Mouse (Mus musculus) liver, embryonic 11.5 days (tissue): Measurements from ENCODE around the gene Arhgef7. TPM values are rescaled to one million over a fixed set of nuclear protein-coding genes. Genes with fewer than 3 reads are reported as not detected.
A peak's percentile ranks its signal among the peaks of the same experiment; 100 is the strongest.

Experiments
- ATAC-seq: fragments of 200-750 bp; cut with Nextera tagmentation; replicated peaks from 2 replicates; pipeline ENCODE4 v1.8.0; 2017; ENCODE audit warnings: moderate number of reproducible peaks, mild to moderate bottlenecking, moderate TSS enrichment, moderate library complexity; ENCODE audit not compliant: low FRiP score
- DNase-seq: peaks from one replicate; pipeline ENCODE4 v3.0.0-alpha.2; 2017; ENCODE audit warnings: low spot score
- H3K27ac ChIP-seq: fragments of 300-500 bp; sonication (generic); 2 replicates; pipeline ENCODE4 v1.5.1; 2014; ENCODE audit warnings: mild to moderate bottlenecking, low read depth, low read length, control low read depth
- H3K27me3 ChIP-seq: fragments of 300-500 bp; sonication (generic); replicated peaks from 2 replicates; pipeline ENCODE4 v1.6.1; 2014; ENCODE audit warnings: low read length, mixed read lengths; ENCODE audit not compliant: control insufficient read depth, insufficient read depth
- H3K36me3 ChIP-seq: fragments of 300-500 bp; sonication (generic); 2 replicates; pipeline ENCODE4 v1.6.1; 2014; ENCODE audit warnings: mild to moderate bottlenecking, low read length, moderate library complexity, mixed read lengths; ENCODE audit not compliant: control insufficient read depth, insufficient read depth
- H3K4me1 ChIP-seq: fragments of 300-500 bp; sonication (generic); replicated peaks from 2 replicates; pipeline ENCODE4 v1.6.1; 2014; ENCODE audit warnings: low read length, mixed read lengths; ENCODE audit not compliant: control insufficient read depth, insufficient read depth
- H3K4me2 ChIP-seq: fragments of 300-500 bp; sonication (generic); 2 replicates; pipeline ENCODE4 v1.6.1; 2014; ENCODE audit warnings: mild to moderate bottlenecking, control low read depth, moderate library complexity
- H3K4me3 ChIP-seq: fragments of 300-500 bp; sonication (generic); 2 replicates; pipeline ENCODE4 v1.5.1; 2014; ENCODE audit warnings: low read depth, low read length, control low read depth
- H3K9ac ChIP-seq: fragments of 300-500 bp; sonication (generic); 2 replicates; pipeline ENCODE4 v1.6.1; 2014; ENCODE audit warnings: low read depth, low read length, control low read depth
- H3K9me3 ChIP-seq: fragments of 300-500 bp; sonication (generic); 2 replicates; pipeline ENCODE4 v1.6.1; 2016; ENCODE audit warnings: low read length, inconsistent platforms, mixed read lengths; ENCODE audit not compliant: control insufficient read depth
- WGBS: fragments of 180-500 bp; shearing (Covaris S2); extraction: QIAGEN DNeasy Blood & Tissue Kit; methylation state at CpG from one replicate; pipeline ENCODE4 v1.1.7; 2014; 5-methylcytosine and 5-hydroxymethylcytosine counted together
- polyA plus RNA-seq: library from polyadenylated mRNA; unstranded; fragments of >200 nt; fragmentation: Nextera tagmentation; extraction: Ambion mirVana; gene quantifications from 2 replicates; pipeline ENCODE4 v1.2.1, GENCODE M21; 2014

Arhgef7 gene
- polyA plus RNA-seq, 1 experiment from 2014 or later: 31.1 TPM

DNA sequence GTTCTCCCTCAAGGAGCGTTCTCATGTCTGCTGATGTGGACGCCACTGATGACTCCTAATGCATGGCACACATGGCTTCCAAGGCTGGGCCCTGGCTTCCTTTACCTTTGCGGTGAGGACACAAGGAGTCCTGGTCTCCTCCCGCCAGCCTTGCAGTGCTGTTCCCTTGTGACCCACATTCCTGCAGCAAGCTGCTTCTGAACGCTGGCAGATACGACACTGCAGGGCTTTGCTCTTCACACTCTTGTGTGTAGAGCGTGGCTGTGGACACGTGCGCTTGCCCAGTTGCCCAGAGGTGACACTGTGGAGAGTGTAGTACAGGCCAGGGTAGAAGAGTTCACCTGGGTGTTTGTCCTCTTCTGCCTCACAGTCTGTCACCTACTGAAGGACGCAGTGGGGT, 49.7 kb downstream of the Arhgef7 start:
- no peak overlapping the region for H3K27ac ChIP-seq
- no peaks in the 10 kb centered on the region for H3K27me3 ChIP-seq
- peaks cover 4% of the 10 kb centered on the region; the same call in 1 of the 2 replicates for H3K36me3 ChIP-seq
- H3K9me3 ChIP-seq: no peaks in the 10 kb centered on the region
- H3K4me1 ChIP-seq: peaks cover 45% of the 10 kb centered on the region
- ATAC-seq: no peak
- no peak overlapping the region for H3K4me2 ChIP-seq
- no peak overlapping the region for H3K9ac ChIP-seq
- WGBS: 69% methylated on average over 10 of the region's 10 CpGs
- H3K4me3 ChIP-seq: no peak overlapping the region
- DNase-seq: no peak

GRCm38 (mm10) chr8:11778646-11779433, 51.3 kb downstream of the Arhgef7 start:
- Histone ChIP-seq H3K4me3 (peak overlapping the region; percentile 2), H3K4me1 (peaks cover 38% of the 10 kb centered on the region), H3K4me2 (peak overlapping the region; percentile 1), H3K27me3 (no peaks in the 10 kb centered on the region), H3K36me3 (peaks cover 6% of the 10 kb centered on the region), H3K9me3 (no peaks in the 10 kb centered on the region), H3K9ac (no peak overlapping the region), H3K27ac (peak overlapping the region; percentile 39; the same call in 1 of the 2 replicates)
- WGBS: 77% methylated on average over 8 of the region's 8 CpGs
- no peak for ATAC-seq
- DNase-seq: no peak

DNA sequence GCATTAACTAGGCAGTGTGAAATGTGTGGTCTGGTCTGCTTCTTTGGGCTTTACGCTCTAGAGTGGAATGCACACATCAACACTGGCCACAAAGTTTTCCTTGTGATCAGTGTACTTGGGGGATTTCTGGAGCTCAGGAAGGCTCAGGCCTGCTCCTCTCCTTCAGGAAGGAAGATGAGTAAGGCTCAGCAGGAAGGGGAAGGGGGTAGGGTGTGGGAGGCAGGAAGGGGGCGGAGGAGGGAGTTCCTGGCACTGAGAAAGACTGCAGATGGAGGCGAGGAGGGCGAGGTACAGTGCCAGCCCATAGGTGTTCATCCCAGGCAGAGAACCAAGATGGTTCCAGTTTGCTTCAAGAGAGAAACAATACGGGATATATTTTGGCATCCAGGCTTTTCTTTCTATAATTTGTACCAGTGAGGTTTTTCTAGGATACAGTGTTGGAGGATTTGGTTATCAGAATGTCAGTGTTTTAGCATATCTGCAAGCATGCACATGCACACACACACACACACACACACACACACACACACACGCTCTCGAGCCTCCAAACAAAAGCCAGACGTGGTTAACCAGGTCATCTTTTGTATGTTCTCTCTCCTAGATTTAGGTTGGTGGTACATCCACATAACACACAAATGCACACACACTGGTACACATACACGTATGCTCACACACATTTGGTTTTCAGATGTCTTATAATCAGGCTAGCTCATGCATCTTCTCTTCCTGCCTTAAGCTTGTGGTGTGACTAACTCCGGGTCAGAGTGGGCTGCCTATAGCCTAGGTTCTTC, 52.5 kb downstream of the Arhgef7 start:
- H3K4me2 ChIP-seq: peak overlapping the region; percentile 3; the same call in 1 of the 2 replicates
- 60% methylated on average over 10 of the region's 10 CpGs for WGBS

GRCm38 (mm10) chr8:11780641-11781040, 53.1 kb downstream of the Arhgef7 start:
- Histone ChIP-seq H3K27ac (no peak overlapping the region), H3K9me3 (no peaks in the 10 kb centered on the region), H3K9ac (no peak overlapping the region), H3K4me1 (peaks cover 20% of the 10 kb centered on the region), H3K4me3 (no peak overlapping the region), H3K36me3 (peaks cover 6% of the 10 kb centered on the region), H3K4me2 (peak overlapping the region; percentile 3), H3K27me3 (no peaks in the 10 kb centered on the region)
- DNase-seq: no peak
- 80% methylated on average over 4 of the region's 4 CpGs for WGBS
- ATAC-seq: no peak

More for the DNA sequence above, 52.5 kb downstream of the Arhgef7 start:
- Histone ChIP-seq H3K27ac (no peak overlapping the region), H3K36me3 (peaks cover 6% of the 10 kb centered on the region), H3K4me1 (peaks cover 26% of the 10 kb centered on the region), H3K9me3 (no peaks in the 10 kb centered on the region), H3K4me3 (peak overlapping the region; percentile 2), H3K27me3 (no peaks in the 10 kb centered on the region), H3K9ac (no peak overlapping the region)
- DNase-seq: no peak
- no peak for ATAC-seq

DNA sequence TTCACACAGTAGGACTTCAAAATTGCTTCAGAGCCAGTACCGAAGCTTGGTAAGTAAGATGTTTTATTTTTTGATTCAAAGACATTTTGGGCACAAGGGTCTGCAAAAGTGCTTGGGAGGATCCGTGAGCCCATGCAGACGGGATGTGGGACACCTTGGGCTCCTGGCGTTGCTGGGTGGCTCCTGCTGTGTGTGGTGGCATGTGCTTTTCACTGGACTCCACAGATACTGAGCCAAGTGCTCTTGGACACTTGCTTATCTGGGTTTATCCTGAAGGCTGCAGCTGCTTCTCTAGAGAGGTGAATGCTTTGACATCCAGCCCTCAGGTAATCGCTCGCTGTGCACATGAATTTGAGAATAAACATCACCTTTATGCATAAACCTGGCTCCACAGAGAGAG, 55.1 kb downstream of the Arhgef7 start:
- ATAC-seq: no peak
- WGBS: 88% methylated on average over 6 of the region's 6 CpGs
- Histone ChIP-seq H3K27me3 (no peaks in the 10 kb centered on the region), H3K4me2 (no peak overlapping the region), H3K36me3 (peaks cover 11% of the 10 kb centered on the region), H3K4me1 (peaks cover 6% of the 10 kb centered on the region), H3K9ac (no peak overlapping the region), H3K4me3 (no peak overlapping the region), H3K27ac (no peak overlapping the region), H3K9me3 (no peaks in the 10 kb centered on the region)
- DNase-seq: no peak

GRCm38 (mm10) chr8:11783861-11784594, 56.5 kb downstream of the Arhgef7 start:
- peaks cover 6% of the 10 kb centered on the region; the same call in 1 of the 2 replicates for H3K4me1 ChIP-seq
- H3K27me3 ChIP-seq: no peaks in the 10 kb centered on the region
- H3K27ac ChIP-seq: no peak overlapping the region
- ATAC-seq (no peak), DNase-seq (no peak)
- H3K4me3 ChIP-seq: no peak overlapping the region
- peaks cover 11% of the 10 kb centered on the region for H3K36me3 ChIP-seq
- 90% methylated on average over 7 of the region's 7 CpGs for WGBS
- H3K9me3 ChIP-seq: no peaks in the 10 kb centered on the region
- H3K9ac ChIP-seq: no peak overlapping the region
- H3K4me2 ChIP-seq: no peak overlapping the region

DNA sequence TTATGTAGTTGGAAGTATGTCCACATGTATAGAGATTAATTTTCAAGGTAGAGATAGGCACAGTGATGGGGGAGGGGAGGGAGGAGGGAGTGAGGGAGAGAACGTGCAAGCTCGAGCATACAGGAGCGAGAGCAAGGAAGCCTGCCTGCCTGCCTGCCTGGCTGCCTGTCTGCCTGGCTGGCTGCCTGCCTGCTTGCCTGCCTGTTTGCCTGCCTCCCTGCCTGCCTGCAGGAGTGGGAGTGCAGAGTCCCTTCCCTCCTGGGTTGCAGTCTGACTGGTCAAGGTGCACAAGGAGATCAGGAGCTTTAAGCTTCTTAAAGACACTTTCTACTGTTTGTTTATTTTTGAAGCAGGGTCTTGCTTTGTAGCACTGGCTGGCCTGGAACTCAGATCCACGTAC, 57.6 kb downstream of the Arhgef7 start:
- ATAC-seq: no peak
- 63% methylated on average over 4 of the region's 4 CpGs for WGBS
- Histone ChIP-seq H3K27ac (no peak overlapping the region), H3K27me3 (no peaks in the 10 kb centered on the region), H3K4me2 (no peak overlapping the region), H3K36me3 (peaks cover 11% of the 10 kb centered on the region), H3K9ac (no peak overlapping the region), H3K9me3 (no peaks in the 10 kb centered on the region), H3K4me3 (no peak overlapping the region), H3K4me1 (no peaks in the 10 kb centered on the region)
- no peak for DNase-seq

DNA sequence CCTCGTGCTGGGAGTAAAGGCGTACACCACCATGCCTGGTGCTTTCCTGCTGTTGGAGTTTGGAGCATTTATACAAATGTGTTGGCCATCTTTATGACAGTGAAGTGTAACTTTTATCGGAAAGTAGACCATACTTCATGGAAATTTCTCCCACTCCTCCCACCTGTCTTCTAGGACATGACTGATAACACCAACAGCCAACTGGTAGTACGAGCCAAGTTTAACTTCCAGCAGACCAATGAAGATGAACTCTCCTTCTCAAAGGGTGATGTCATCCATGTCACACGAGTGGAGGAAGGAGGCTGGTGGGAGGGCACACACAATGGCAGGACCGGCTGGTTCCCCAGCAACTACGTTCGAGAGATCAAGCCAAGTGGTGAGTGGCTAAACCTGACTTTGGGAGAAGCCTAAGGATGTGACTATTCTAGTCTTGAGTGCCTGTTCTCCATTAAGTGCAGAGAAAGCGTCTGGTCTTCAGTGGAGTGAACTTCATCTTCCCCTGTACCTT, 58.1 kb downstream of the Arhgef7 start:
- H3K36me3 ChIP-seq: peaks cover 12% of the 10 kb centered on the region
- no peak for DNase-seq

More for the DNA sequence above, 58.1 kb downstream of the Arhgef7 start:
- WGBS: 77% methylated on average over 9 of the region's 9 CpGs
- Histone ChIP-seq H3K27me3 (no peaks in the 10 kb centered on the region), H3K4me3 (no peak overlapping the region), H3K27ac (no peak overlapping the region), H3K4me2 (no peak overlapping the region), H3K9me3 (no peaks in the 10 kb centered on the region), H3K9ac (no peak overlapping the region), H3K4me1 (no peaks in the 10 kb centered on the region)
- ATAC-seq: no peak
